In the genomic region with DNA sequence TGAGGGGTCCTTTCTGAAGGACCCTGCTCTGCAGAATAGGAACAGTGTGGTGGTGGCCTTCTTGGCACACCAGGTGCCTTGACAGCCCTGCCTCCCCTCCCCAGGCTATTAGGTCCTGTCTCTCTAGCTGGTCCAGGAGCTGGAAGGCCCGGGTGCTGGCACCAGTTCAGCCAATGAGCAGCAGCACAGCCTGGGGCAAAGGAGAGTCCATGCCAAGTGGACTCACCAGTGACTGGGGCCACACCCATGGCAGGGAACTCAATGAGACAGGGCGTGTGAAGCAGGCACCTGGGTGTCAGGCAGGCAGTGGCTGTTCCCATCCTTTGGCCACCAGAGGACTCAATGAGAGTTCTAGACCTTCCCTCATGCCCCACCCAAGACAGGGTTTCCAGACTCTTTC, we compare ENCODE assay signal across 9 mouse cellular contexts. TPM values are rescaled to one million over a fixed set of nuclear protein-coding genes. Genes with fewer than 3 reads are reported as not detected.
DNase-seq lines count a peak whose midpoint lies in the region; TF ChIP-seq lines count a peak whose summit lies in the region.
"Had no signal": no experiment of that assay in that cellular context is flagged by ENCODE, and none has a peak within 500 bp of the region (broad histone marks: within the 10 kb centered on the region; RNA-seq: fewer than 3 reads in every experiment).

No protein-coding gene starts in this region.

- TF ChIP-seq POLR2A in cerebellum, adult 2 months (IDR thresholded peaks at IDR 0.05; ENCODE audit: borderline replicate concordance, insufficient read depth, low read length): 0 out of 2 replicates have a peak, but pooled peaks have one; percentile 5

- H3K27me3 ChIP-seq in cerebellum, adult 2 months (ENCODE audit: control insufficient read depth, insufficient read depth, low read length): no peaks in the 10 kb centered on the region
- H3K27me3 ChIP-seq: heart, embryonic 13.5 days had no signal

- H3K4me3 ChIP-seq in cerebellum, adult 2 months (replicated peaks; ENCODE audit: insufficient read depth, low read depth, low read length): no peak overlapping the region
- H3K4me3 ChIP-seq: heart, embryonic 13.5 days had no signal

- intact Hi-C loops in left cerebral cortex, postnatal 4 days (cut with DNase I): no loop called here
- intact Hi-C loops in left cerebral cortex, postnatal 25 days (cut with DNase I): loop anchor here (1.0 to 10.0 kb wide), 3 partner anchors 31 to 249 kb away; a partner anchor contains a TSS

- WGBS in cerebellum, adult 2 months: 6% methylated on average over 2 of the region's 2 CpGs

- H3K27ac ChIP-seq in cerebellum, adult 2 months (ENCODE audit: insufficient read depth, low read length): peak overlapping the region; percentile 78
- H3K27ac ChIP-seq: heart, embryonic 13.5 days had no signal

- peaks cover 77% of the 10 kb centered on the region for H3K4me1 ChIP-seq in cerebellum, adult 2 months (ENCODE audit: control insufficient read depth, insufficient read depth, low read length)

- DNase-seq in adrenal gland, postnatal 10 days: peak; percentile 72
- DNase-seq in adrenal gland, adult 8-10 months: no peak
- DNase-seq in left cerebral cortex, postnatal 4 days: peak; percentile 72
- DNase-seq in left cerebral cortex, postnatal 25 days (ENCODE audit: low spot score in 2 of 2): no peak
- peak; percentile 64 to 75 for DNase-seq in cerebellum, adult 2 months
- peak; percentile 83 to 88 for DNase-seq in kidney, postnatal 36 days
- no peak for DNase-seq in gastrocnemius, postnatal 4 days (ENCODE audit: low spot score in 2 of 2)
- no peak for DNase-seq in retina, embryonic 14.5 days (ENCODE audit: low spot score)

- no peak for TF ChIP-seq CTCF in cerebellum, adult 2 months (IDR thresholded peaks at IDR 0.05; ENCODE audit: borderline replicate concordance, insufficient read depth, low read depth, low read length)

RNA-seq across cellular contexts. Expression of a gene that starts 12.3 kb away (rescaled TPM):
- total RNA-seq in adrenal gland, postnatal 10 days (2021): 10 to 100 TPM; 16.1 to 19.5 TPM
- 10 to 100 TPM; 22.0 to 27.1 (median 23.5) TPM for total RNA-seq in adrenal gland, adult 8-10 months (2022)
- 10 to 100 TPM; 30.4 to 34.4 TPM for total RNA-seq in left cerebral cortex, postnatal 4 days (2021)
- 10 to 100 TPM; 46.7 to 54.9 TPM for total RNA-seq in left cerebral cortex, postnatal 25 days (2021)
- 55.1 and 56.7 TPM in 2 replicates for polyA plus RNA-seq in cerebellum, adult 2 months (2012; rRNA removed)
- total RNA-seq in gastrocnemius, postnatal 4 days (2021): 10 to 100 TPM; 19.0 to 19.2 TPM

RNA-seq across cellular contexts. Expression of a gene that starts 23.0 kb away (rescaled TPM):
- total RNA-seq in adrenal gland, postnatal 10 days (2021): 10 to 100 TPM; 68.2 to 83.6 TPM
- total RNA-seq in adrenal gland, adult 8-10 months (2022): 10 to 100 TPM; 48.3 to 71.4 (median 53.9) TPM
- total RNA-seq in left cerebral cortex, postnatal 4 days (2021): 10 to 100 TPM; 27.0 to 29.4 TPM
- 10 to 100 TPM; 26.3 to 43.4 TPM for total RNA-seq in left cerebral cortex, postnatal 25 days (2021)
- 42.7 and 45.2 TPM in 2 replicates for polyA plus RNA-seq in cerebellum, adult 2 months (2012; rRNA removed)
- 10 to 100 TPM; 60.4 to 61.3 TPM for total RNA-seq in gastrocnemius, postnatal 4 days (2021)

RNA-seq across cellular contexts. Expression of a gene that starts 39.2 kb away (rescaled TPM):
- 1 to 10 TPM; 8.2 to 9.5 TPM for total RNA-seq in adrenal gland, postnatal 10 days (2021)
- 10 to 100 TPM in 2 of 4 experiments, 1 to 10 TPM in 2; 6.4 to 11.9 (median 9.4) TPM for total RNA-seq in adrenal gland, adult 8-10 months (2022)
- total RNA-seq in left cerebral cortex, postnatal 4 days (2021): 100 to 1,000 TPM; 240 to 277 TPM
- total RNA-seq in left cerebral cortex, postnatal 25 days (2021): 100 to 1,000 TPM; 898 to 921 TPM
- 88.0 and 100 TPM in 2 replicates for polyA plus RNA-seq in cerebellum, adult 2 months (2012; rRNA removed)
- 1 to 10 TPM; 7.7 to 8.2 TPM for total RNA-seq in gastrocnemius, postnatal 4 days (2021)

Comparison
In these comparisons a context has a peak if more than half of its experiments do, and no peak if none do; other contexts are left out.
1. DNase-seq: peak in adrenal gland, postnatal 10 days (single experiment), left cerebral cortex, postnatal 4 days (single experiment), cerebellum, adult 2 months (2 of 2) and kidney, postnatal 36 days (2 of 2); none in adrenal gland, adult 8-10 months (single experiment), left cerebral cortex, postnatal 25 days (0 of 2), gastrocnemius, postnatal 4 days (0 of 2) and retina, embryonic 14.5 days (single experiment).
2. RNA of a gene that starts 39.2 kb away (total RNA-seq): 898 to 921 TPM in left cerebral cortex, postnatal 25 days and 240 to 277 TPM in left cerebral cortex, postnatal 4 days; 6.4 to 11.9 TPM in adrenal gland, adult 8-10 months, 8.2 to 9.5 TPM in adrenal gland, postnatal 10 days and 7.7 to 8.2 TPM in gastrocnemius, postnatal 4 days; every median in the first group is over 10 times any median in the second.